Mouse (Mus musculus) heart, adult 2 months (tissue): ENCODE results near the gene H2-Ob.

Experiments used
- CTCF ChIP-seq: fragments of 200-600 bp; IDR thresholded peaks from 2 replicates; pipeline ENCODE4 v1.8.1; 2022; ENCODE audit warnings: antibody characterized with exemption, mild to moderate bottlenecking, moderate library complexity
- EP300 ChIP-seq: fragments of 200-500 bp; IDR thresholded peaks from 2 replicates; pipeline ENCODE4 v1.6.1; 2011; ENCODE audit warnings: low read depth, low read length, control low read depth; ENCODE audit not compliant: insufficient read depth
- POLR2A ChIP-seq: fragments of 200-500 bp; IDR thresholded peaks from 2 replicates; pipeline ENCODE4 v1.6.1; 2011; ENCODE audit warnings: mild to moderate bottlenecking, low read depth, low read length, control low read depth; ENCODE audit not compliant: insufficient read depth

GRCm38 (mm10) chr17:34299356-34299755 lies 60.7 kb downstream of the H2-Ob start:
- TF ChIP-seq CTCF, result no peak
- TF ChIP-seq POLR2A, result no peak
- TF ChIP-seq EP300, result no peak
